Mouse (Mus musculus) embryonic facial prominence, embryonic 13.5 days (tissue): ENCODE results near the gene Cuedc1. TPM values are rescaled to one million over a fixed set of nuclear protein-coding genes. Genes with fewer than 3 reads are reported as not detected.
A peak's percentile ranks its signal among the peaks of the same experiment; 100 is the strongest.

Experiments used
- ATAC-seq: fragments of 200-750 bp; cut with Nextera tagmentation; 2 replicates; pipeline ENCODE4 v1.8.0; 2017; ENCODE audit warnings: low read depth; ENCODE audit not compliant: insufficient number of reproducible peaks, insufficient read depth, low FRiP score, low TSS enrichment
- H3K27ac ChIP-seq: fragments of 300-500 bp; sonication (generic); 2 replicates; pipeline ENCODE4 v1.5.1; 2015; ENCODE audit warnings: moderate library complexity, mild to moderate bottlenecking, inconsistent platforms
- H3K27me3 ChIP-seq: fragments of 300-500 bp; sonication (generic); 2 replicates; pipeline ENCODE4 v1.6.1; 2015; ENCODE audit warnings: mild to moderate bottlenecking, inconsistent platforms
- H3K36me3 ChIP-seq: fragments of 300-500 bp; sonication (generic); 2 replicates; pipeline ENCODE4 v1.6.1; 2015; ENCODE audit warnings: mild to moderate bottlenecking, inconsistent platforms
- H3K4me1 ChIP-seq: fragments of 300-500 bp; sonication (generic); 2 replicates; pipeline ENCODE4 v1.6.1; 2015; ENCODE audit warnings: inconsistent platforms
- H3K4me2 ChIP-seq: fragments of 300-500 bp; sonication (generic); 2 replicates; pipeline ENCODE4 v1.6.1; 2015; ENCODE audit warnings: moderate library complexity, mild to moderate bottlenecking, inconsistent platforms
- H3K4me3 ChIP-seq: fragments of 300-500 bp; sonication (generic); 2 replicates; pipeline ENCODE4 v1.5.1; 2015; ENCODE audit warnings: mild to moderate bottlenecking, inconsistent platforms
- H3K9ac ChIP-seq: fragments of 300-500 bp; sonication (generic); 2 replicates; pipeline ENCODE4 v1.6.1; 2015; ENCODE audit warnings: mild to moderate bottlenecking, inconsistent platforms
- H3K9me3 ChIP-seq: fragments of 300-500 bp; sonication (generic); 2 replicates; pipeline ENCODE4 v1.6.1; 2016; ENCODE audit warnings: inconsistent platforms
- WGBS: fragments of 180-500 bp; shearing (Covaris S2); methylation state at CpG from one replicate; pipeline ENCODE4 v1.1.7; 2015; ENCODE audit warnings: mixed read lengths; 5-methylcytosine and 5-hydroxymethylcytosine counted together
- polyA plus RNA-seq: library from polyadenylated mRNA; unstranded; fragments of >200 nt; fragmentation: Nextera tagmentation; extraction: Ambion mirVana; gene quantifications from 2 replicates; pipeline ENCODE4 v1.2.1, GENCODE M21; 2015

The Cuedc1 gene
- polyA plus RNA-seq, 1 experiment from 2014 or later: 34.9 TPM

GRCm38 (mm10) chr11:88235221-88236203 is 137.7 kb downstream of the Cuedc1 start:
- H3K9ac ChIP-seq: 0 out of 2 replicates have a peak overlapping the region, but pooled peaks have one; percentile 12
- H3K4me1 ChIP-seq: peaks cover 39% of the 10 kb centered on the region
- H3K27ac ChIP-seq: peak overlapping the region; percentile 60
- WGBS: 9% methylated on average over 23 of the region's 23 CpGs
- no peaks in the 10 kb centered on the region for H3K9me3 ChIP-seq
- 0 out of 2 replicates have a peak overlapping the region, but pooled peaks have one; percentile 16 for H3K4me3 ChIP-seq
- peaks cover 10% of the 10 kb centered on the region for H3K27me3 ChIP-seq
- no peak for ATAC-seq
- H3K4me2 ChIP-seq: peak overlapping the region; percentile 48
- no peaks in the 10 kb centered on the region for H3K36me3 ChIP-seq

GRCm38 (mm10) chr11:88240275-88240674 is 142.4 kb downstream of the Cuedc1 start:
- WGBS: 67% methylated on average over 10 of the region's 10 CpGs
- H3K4me3 ChIP-seq: no peak overlapping the region
- ATAC-seq: no peak
- H3K4me2 ChIP-seq: no peak overlapping the region
- H3K9me3 ChIP-seq: no peaks in the 10 kb centered on the region
- H3K36me3 ChIP-seq: no peaks in the 10 kb centered on the region
- H3K27ac ChIP-seq: no peak overlapping the region
- no peaks in the 10 kb centered on the region for H3K27me3 ChIP-seq
- H3K4me1 ChIP-seq: peaks cover 27% of the 10 kb centered on the region
- no peak overlapping the region for H3K9ac ChIP-seq

GRCm38 (mm10) chr11:88240736-88241353 is 143.0 kb downstream of the Cuedc1 start:
- Histone ChIP-seq H3K27ac (0 out of 2 replicates have a peak overlapping the region, but pooled peaks have one; percentile 4), H3K4me2 (peak overlapping the region; percentile 18), H3K4me3 (no peak overlapping the region), H3K36me3 (no peaks in the 10 kb centered on the region), H3K27me3 (no peaks in the 10 kb centered on the region), H3K9ac (0 out of 2 replicates have a peak overlapping the region, but pooled peaks have one; percentile 22), H3K9me3 (no peaks in the 10 kb centered on the region), H3K4me1 (peaks cover 21% of the 10 kb centered on the region)
- ATAC-seq: no peak
- 6% methylated on average over 10 of the region's 10 CpGs for WGBS

GRCm38 (mm10) chr11:88241468-88242301 is 143.8 kb downstream of the Cuedc1 start:
- Histone ChIP-seq H3K9ac (no peak overlapping the region), H3K4me1 (peaks cover 18% of the 10 kb centered on the region), H3K4me2 (no peak overlapping the region), H3K9me3 (no peaks in the 10 kb centered on the region), H3K27ac (peak overlapping the region; percentile 44; the same call in 1 of the 2 replicates), H3K27me3 (no peaks in the 10 kb centered on the region), H3K4me3 (no peak overlapping the region), H3K36me3 (no peaks in the 10 kb centered on the region)
- WGBS: 40% methylated on average over 12 of the region's 12 CpGs
- ATAC-seq: 0 out of 2 replicates have a peak, but pooled peaks have one; percentile 26

Other genes starting within 250 kb of the Cuedc1 start
- 17.0 and 17.9 TPM in 2 replicates for gene Mks1, start 244.8 kb upstream of the Cuedc1 start, polyA plus RNA-seq
- 0.15 and 0.34 TPM in 2 replicates for gene Epx, start 222.5 kb upstream of the Cuedc1 start, polyA plus RNA-seq
- not detected in 2 replicates for gene Olfr462, start 205.8 kb upstream of the Cuedc1 start, polyA plus RNA-seq
- gene Olfr463, start 200.7 kb upstream of the Cuedc1 start, polyA plus RNA-seq: not detected in 2 replicates
- not detected in 2 replicates for gene Olfr464, start 177.1 kb upstream of the Cuedc1 start, polyA plus RNA-seq
- 20.8 and 23.3 TPM in 2 replicates for gene Dynll2, start 110.5 kb upstream of the Cuedc1 start, polyA plus RNA-seq
- gene Srsf1, start 50.7 kb upstream of the Cuedc1 start, polyA plus RNA-seq: 374 and 398 TPM in 2 replicates
- 43.1 and 47.0 TPM in 2 replicates for gene Vezf1, start 29.8 kb upstream of the Cuedc1 start, polyA plus RNA-seq
- gene Mrps23, start 106.3 kb downstream of the Cuedc1 start, polyA plus RNA-seq: 64.1 and 69.4 TPM in 2 replicates
- gene Ccdc182, start 196.0 kb downstream of the Cuedc1 start, polyA plus RNA-seq: 0.22 and 0.39 TPM in 2 replicates